Mouse (Mus musculus) T-cell, adult 66 days (primary cell): ENCODE data around the gene Ctdnep1. TPM values are rescaled to one million over a fixed set of nuclear protein-coding genes. Genes with fewer than 3 reads are reported as not detected.

Source experiments
- total RNA-seq, 2 experiments: library from RNA; stranded (reverse); gene quantifications; 3 replicates in 1 of 2; 4 replicates in 1 of 2; pipeline ENCODE4 v1.2.4; 2023

Gene Ctdnep1
- total RNA-seq = 100 to 1,000 TPM; 113 to 123 TPM

GRCm38 (mm10) chr11:69981141-69981762 lies at the start of gene Ctdnep1:
Gene Ctdnep1, plus strand, starts transcription at chr11:69981156.

GRCm38 (mm10) chr11:69935137-69935879 lies 45.6 kb upstream of the Ctdnep1 start, which contains the start of gene Ybx2:
Gene Ybx2, plus strand, starts transcription at chr11:69935796.

GRCm38 (mm10) chr11:69948066-69948762 lies 32.7 kb upstream of the Ctdnep1 start, which contains the start of gene Slc2a4:
Gene Slc2a4, minus strand, starts transcription at chr11:69948188.

GRCm38 (mm10) chr11:69964650-69965270 lies 16.2 kb upstream of the Ctdnep1 start, which contains the start of gene Cldn7:
Gene Cldn7, plus strand, starts transcription at chr11:69964779.

GRCm38 (mm10) chr11:69982225-69982624 lies 1.3 kb downstream of the Ctdnep1 start, which contains the start of gene Elp5:
Gene Elp5, minus strand, starts transcription at chr11:69982517.

GRCm38 (mm10) chr11:69990850-69991691 lies 10.1 kb downstream of the Ctdnep1 start, which contains the start of gene Gabarap:
Gene Gabarap, plus strand, starts transcription at chr11:69991143.

GRCm38 (mm10) chr11:69995391-69995960 lies 14.5 kb downstream of the Ctdnep1 start, which contains the start of gene Phf23:
Gene Phf23, plus strand, starts transcription at chr11:69995777.

GRCm38 (mm10) chr11:70000396-70000898 lies 19.5 kb downstream of the Ctdnep1 start, which contains the start of gene Dvl2:
Gene Dvl2, plus strand, starts transcription at chr11:70000595.

GRCm38 (mm10) chr11:70014880-70015558 lies 34.1 kb downstream of the Ctdnep1 start, which contains the start of gene Acadvl:
Gene Acadvl, minus strand, starts transcription at chr11:70015411.

GRCm38 (mm10) chr11:70016669-70017068 lies 35.7 kb downstream of the Ctdnep1 start, which contains the start of gene Dlg4:
Gene Dlg4, plus strand, starts transcription at chr11:70016942.

Other genes with a start within 250 kb of the Ctdnep1 start
- 100 to 1,000 TPM; 156 to 172 TPM for gene Polr2a, start 222.5 kb upstream of the Ctdnep1 start, total RNA-seq
- not detected for gene Slc35g3, start 219.2 kb upstream of the Ctdnep1 start, total RNA-seq
- gene Zbtb4, start 215.2 kb upstream of the Ctdnep1 start, total RNA-seq = 10 to 100 TPM; 46.9 to 48.0 TPM
- gene Chrnb1, start 185.2 kb upstream of the Ctdnep1 start, total RNA-seq = 1 to 10 TPM; 3.7 to 4.6 TPM
- not detected for gene Fgf11, start 179.3 kb upstream of the Ctdnep1 start, total RNA-seq
- not detected for gene Tmem102, start 175.5 kb upstream of the Ctdnep1 start, total RNA-seq
- gene Gm39566, start 165.9 kb upstream of the Ctdnep1 start, total RNA-seq = not detected
- gene Spem2, start 162.7 kb upstream of the Ctdnep1 start, total RNA-seq = not detected
- not detected for gene Spem1, start 159.0 kb upstream of the Ctdnep1 start, total RNA-seq
- 1 to 10 TPM in 1 of 2 experiments, under 1 TPM in 1; 0.95 to 1.3 TPM for gene Nlgn2, start 143.4 kb upstream of the Ctdnep1 start, total RNA-seq
- 10 to 100 TPM; 18.6 to 19.6 TPM for gene Tmem256, start 142.6 kb upstream of the Ctdnep1 start, total RNA-seq
- 10 to 100 TPM; 13.7 to 17.8 TPM for gene Plscr3, start 134.8 kb upstream of the Ctdnep1 start, total RNA-seq
- gene Tnk1, start 122.4 kb upstream of the Ctdnep1 start, total RNA-seq = not detected
- not detected for gene Tmem95, start 103.1 kb upstream of the Ctdnep1 start, total RNA-seq
- gene Kctd11, start 99.8 kb upstream of the Ctdnep1 start, total RNA-seq = 1 to 10 TPM; 1.5 to 2.1 TPM
- 100 to 1,000 TPM; 462 TPM for gene Acap1, start 85.6 kb upstream of the Ctdnep1 start, total RNA-seq
- gene 2810408A11Rik, start 80.2 kb upstream of the Ctdnep1 start, total RNA-seq = 1 to 10 TPM; 3.5 to 3.6 TPM
- gene Neurl4, start 80.1 kb upstream of the Ctdnep1 start, total RNA-seq = 10 to 100 TPM; 64.4 to 66.0 TPM
- 100 to 1,000 TPM; 132 to 133 TPM for gene Gps2, start 67.3 kb upstream of the Ctdnep1 start, total RNA-seq
- gene Eif5a, start 59.2 kb upstream of the Ctdnep1 start, total RNA-seq = 100 to 1,000 TPM; 389 to 417 TPM
- not detected for gene Ybx2, start 45.4 kb upstream of the Ctdnep1 start, total RNA-seq
- not detected for gene Slc2a4, start 33.0 kb upstream of the Ctdnep1 start, total RNA-seq
- gene Cldn7, start 16.4 kb upstream of the Ctdnep1 start, total RNA-seq = not detected
- gene Elp5, start 1.4 kb downstream of the Ctdnep1 start, total RNA-seq = 10 to 100 TPM; 36.1 to 48.5 TPM
- gene Gabarap, start 10.0 kb downstream of the Ctdnep1 start, total RNA-seq = 100 to 1,000 TPM; 182 to 187 TPM
- gene Phf23, start 14.6 kb downstream of the Ctdnep1 start, total RNA-seq = 10 to 100 TPM; 64.4 to 67.2 TPM
- 10 to 100 TPM; 40.8 to 42.1 TPM for gene Dvl2, start 19.4 kb downstream of the Ctdnep1 start, total RNA-seq
- 10 to 100 TPM; 62.0 to 75.3 TPM for gene Acadvl, start 34.3 kb downstream of the Ctdnep1 start, total RNA-seq
- gene Dlg4, start 35.8 kb downstream of the Ctdnep1 start, total RNA-seq = 10 to 100 TPM; 36.4 to 38.1 TPM
- gene Asgr1, start 72.9 kb downstream of the Ctdnep1 start, total RNA-seq = not detected
- not detected for gene Asgr2, start 111.5 kb downstream of the Ctdnep1 start, total RNA-seq
- not detected for gene Mgl2, start 149.2 kb downstream of the Ctdnep1 start, total RNA-seq
- under 1 TPM in 1 of 2 experiments, not detected in 1; 0.99 TPM for gene Clec10a, start 175.0 kb downstream of the Ctdnep1 start, total RNA-seq
- not detected for gene Slc16a11, start 231.6 kb downstream of the Ctdnep1 start, total RNA-seq
- gene Slc16a13, start 239.9 kb downstream of the Ctdnep1 start, total RNA-seq = 1 to 10 TPM; 2.6 to 3.1 TPM
- under 1 TPM in 1 of 2 experiments, not detected in 1; 0.15 TPM for gene Bcl6b, start 248.6 kb downstream of the Ctdnep1 start, total RNA-seq